Comparison of ENCODE assay signal across 11 mouse cellular contexts in genomic region chr2:137153172-137153667, GRCm38 (mm10). TPM values are rescaled to one million over a fixed set of nuclear protein-coding genes. Genes with fewer than 3 reads are reported as not detected.
DNase-seq lines count a peak whose midpoint lies in the region; ATAC-seq and TF ChIP-seq lines count a peak whose summit lies in the region.
"Had no signal": no experiment of that assay in that cellular context is flagged by ENCODE, and none has a peak within 500 bp of the region (broad histone marks: within the 10 kb centered on the region; RNA-seq: fewer than 3 reads in every experiment).

No protein-coding gene starts in this region.

- H3K4me2 ChIP-seq in kidney, embryonic 15.5 days = no peak overlapping the region
- no peak overlapping the region for H3K4me2 ChIP-seq in hindbrain, embryonic 11.5 days (replicated peaks; ENCODE audit: low read depth, low read length)
- H3K4me2 ChIP-seq in midbrain, embryonic 16.5 days (ENCODE audit: low read length) = no peak overlapping the region
- H3K4me2 ChIP-seq: heart, embryonic 12.5 days; lung, embryonic 14.5 days had no signal

- no peaks in the 10 kb centered on the region for H3K36me3 ChIP-seq in kidney, embryonic 15.5 days
- no peaks in the 10 kb centered on the region for H3K36me3 ChIP-seq in hindbrain, embryonic 11.5 days (ENCODE audit: control insufficient read depth, insufficient read depth, low read length)
- no peaks in the 10 kb centered on the region for H3K36me3 ChIP-seq in midbrain, embryonic 16.5 days (ENCODE audit: control insufficient read depth, insufficient read depth, low read length)
- no peaks in the 10 kb centered on the region for H3K36me3 ChIP-seq in thymus, adult 2 months (ENCODE audit: control insufficient read depth, insufficient read depth, low read length)
- H3K36me3 ChIP-seq: heart, embryonic 12.5 days had no signal

- H3K4me3 ChIP-seq in kidney, embryonic 15.5 days (replicated peaks) = no peak overlapping the region
- no peak overlapping the region for H3K4me3 ChIP-seq in hindbrain, embryonic 11.5 days (ENCODE audit: low read depth, low read length)
- no peak overlapping the region for H3K4me3 ChIP-seq in midbrain, embryonic 16.5 days (ENCODE audit: low read depth, low read length)
- H3K4me3 ChIP-seq in thymus, adult 2 months (ENCODE audit: control insufficient read depth, insufficient read depth, low read length) = no peak overlapping the region
- H3K4me3 ChIP-seq: heart, embryonic 12.5 days; myocyte had no signal

- H3K4me1 ChIP-seq in kidney, embryonic 15.5 days = peaks cover 5% of the 10 kb centered on the region; the same call in 1 of the 2 replicates
- no peaks in the 10 kb centered on the region for H3K4me1 ChIP-seq in hindbrain, embryonic 11.5 days (replicated peaks; ENCODE audit: control insufficient read depth, insufficient read depth, low read length)
- no peaks in the 10 kb centered on the region for H3K4me1 ChIP-seq in midbrain, embryonic 16.5 days (ENCODE audit: control insufficient read depth, insufficient read depth, low read length)
- H3K4me1 ChIP-seq in thymus, adult 2 months (replicated peaks; ENCODE audit: control insufficient read depth, insufficient read depth, low read length) = no peaks in the 10 kb centered on the region
- H3K4me1 ChIP-seq: heart, embryonic 12.5 days had no signal

- no peak for DNase-seq in kidney, postnatal 36 days
- peak; percentile 89 for DNase-seq in brain, embryonic 14.5 days (ENCODE audit: low read depth)
- DNase-seq in hindbrain, embryonic 11.5 days (ENCODE audit: low spot score) = peak; percentile 56
- no peak for DNase-seq in thymus, adult 2 months
- DNase-seq in cerebellum, adult 11-12 months = no peak
- no peak for DNase-seq in adrenal gland, adult 8-10 months

- H3K9ac ChIP-seq in kidney, embryonic 15.5 days = no peak overlapping the region
- no peak overlapping the region for H3K9ac ChIP-seq in hindbrain, embryonic 11.5 days (ENCODE audit: low read depth, low read length)
- H3K9ac ChIP-seq in midbrain, embryonic 16.5 days (ENCODE audit: low read depth, low read length) = no peak overlapping the region
- H3K9ac ChIP-seq: heart, embryonic 12.5 days; lung, embryonic 14.5 days had no signal

- peak overlapping the region; percentile 28 for H3K27ac ChIP-seq in kidney, embryonic 15.5 days
- peak overlapping the region; percentile 45; the same call in 1 of the 2 replicates for H3K27ac ChIP-seq in hindbrain, embryonic 11.5 days (ENCODE audit: low read depth, low read length)
- H3K27ac ChIP-seq in midbrain, embryonic 16.5 days (ENCODE audit: low read length) = no peak overlapping the region
- no peak overlapping the region for H3K27ac ChIP-seq in thymus, adult 2 months (ENCODE audit: control insufficient read depth, insufficient read depth, low read length)

- WGBS in kidney, embryonic 15.5 days = 58% methylated on average over 10 of the region's 10 CpGs
- WGBS in hindbrain, embryonic 11.5 days = 40% methylated on average over 10 of the region's 10 CpGs
- WGBS in midbrain, embryonic 16.5 days = 12% methylated on average over 10 of the region's 10 CpGs
- 90% methylated on average over 10 of the region's 10 CpGs for WGBS in thymus, adult 2 months

- TF ChIP-seq CTCF in brain, embryonic 14.5 days (IDR thresholded peaks at IDR 0.05; ENCODE audit: borderline replicate concordance, extremely low read depth, insufficient read depth, insufficient read length) = no peak
- TF ChIP-seq CTCF in thymus, adult 2 months (IDR thresholded peaks at IDR 0.05; ENCODE audit: borderline replicate concordance, control insufficient read depth, extremely low read depth, insufficient read depth, low read length, poor library complexity) = no peak

- no peaks in the 10 kb centered on the region for H3K9me3 ChIP-seq in kidney, embryonic 15.5 days (replicated peaks)
- H3K9me3 ChIP-seq in hindbrain, embryonic 11.5 days (ENCODE audit: control insufficient read depth, low read length) = no peaks in the 10 kb centered on the region
- H3K9me3 ChIP-seq in midbrain, embryonic 16.5 days (replicated peaks; ENCODE audit: control insufficient read depth, low read length, poor library complexity, severe bottlenecking) = no peaks in the 10 kb centered on the region
- H3K9me3 ChIP-seq: heart, embryonic 12.5 days had no signal

- peak; percentile 84 for ATAC-seq in kidney, embryonic 15.5 days (replicated peaks; ENCODE audit: low FRiP score)
- ATAC-seq in hindbrain, embryonic 11.5 days (ENCODE audit: low FRiP score) = peak; percentile 91
- peak; percentile 94 for ATAC-seq in midbrain, embryonic 16.5 days

- no peaks in the 10 kb centered on the region for H3K27me3 ChIP-seq in kidney, embryonic 15.5 days
- no peaks in the 10 kb centered on the region for H3K27me3 ChIP-seq in hindbrain, embryonic 11.5 days (ENCODE audit: control insufficient read depth, insufficient read depth, low read length)
- H3K27me3 ChIP-seq in midbrain, embryonic 16.5 days (ENCODE audit: control insufficient read depth, insufficient read depth, low read depth, low read length) = no peaks in the 10 kb centered on the region
- H3K27me3 ChIP-seq in thymus, adult 2 months (ENCODE audit: control insufficient read depth, insufficient read depth, low read length) = no peaks in the 10 kb centered on the region
- H3K27me3 ChIP-seq: heart, embryonic 12.5 days had no signal

- no peak for TF ChIP-seq POLR2A in brain, embryonic 14.5 days (IDR thresholded peaks at IDR 0.05; ENCODE audit: borderline replicate concordance, extremely low read depth, insufficient read depth, insufficient read length, poor library complexity, severe bottlenecking)
- no peak for TF ChIP-seq POLR2A in thymus, adult 2 months (IDR thresholded peaks at IDR 0.05; ENCODE audit: control insufficient read depth, extremely low read depth, insufficient read depth, low read length, poor library complexity)

RNA-seq across cellular contexts. Expression of gene Jag1, which starts 36.8 kb away (rescaled TPM):
- polyA plus RNA-seq in kidney, embryonic 15.5 days (2015; fragmentation: Nextera tagmentation; extraction: Ambion mirVana) = 52.2 and 54.6 TPM in 2 replicates
- polyA plus RNA-seq in brain, embryonic 14.5 days (2012; rRNA removed) = 3.6 and 13.0 TPM in 2 replicates
- polyA plus RNA-seq in hindbrain, embryonic 11.5 days (2014; fragmentation: Nextera tagmentation; extraction: Ambion mirVana) = 21.3 and 22.1 TPM in 2 replicates
- polyA plus RNA-seq in midbrain, embryonic 16.5 days (2015; fragmentation: Nextera tagmentation; extraction: Ambion mirVana) = 8.6 and 10.1 TPM in 2 replicates
- 3.0 and 3.2 TPM in 2 replicates for polyA plus RNA-seq in thymus, adult 2 months (2012; rRNA removed)
- 10 to 100 TPM in 3 of 4 experiments, 1 to 10 TPM in 1; 10.0 to 13.4 (median 12.6) TPM for total RNA-seq in adrenal gland, adult 8-10 months (2022)

Comparison
In these comparisons a context has a peak if more than half of its experiments do, and no peak if none do; other contexts are left out.
1. H3K27ac ChIP-seq: peak in kidney, embryonic 15.5 days (single experiment) and hindbrain, embryonic 11.5 days (single experiment); none in midbrain, embryonic 16.5 days (single experiment) and thymus, adult 2 months (single experiment).
2. DNase-seq: peak in brain, embryonic 14.5 days (single experiment) and hindbrain, embryonic 11.5 days (single experiment); none in kidney, postnatal 36 days (0 of 2), thymus, adult 2 months (single experiment), cerebellum, adult 11-12 months (single experiment) and adrenal gland, adult 8-10 months (single experiment).
3. Peak in every context shown above with its lines, with median percentiles within 50 percentile points of each other: ATAC-seq.